Mouse (Mus musculus) adrenal gland, adult (tissue): ENCODE results near the gene Pold1.

Experiments
- DNase-seq, 2 experiments: peaks; one replicate each; pipeline ENCODE4 v3.0.0; 2022 to 2023; ENCODE audit warnings: low spot score in 1 of 2; ENCODE audit not compliant: inconsistent age in 2 of 2

Gene Pold1

GRCm38 (mm10) chr7:44582709-44583108 is 34.1 kb upstream of the Pold1 start:
- no peak for DNase-seq

GRCm38 (mm10) chr7:44581637-44582036 is 33.0 kb upstream of the Pold1 start:
- no peak for DNase-seq

GRCm38 (mm10) chr7:44576333-44576844 is 27.7 kb upstream of the Pold1 start:
- no peak for DNase-seq

GRCm38 (mm10) chr7:44572956-44573484 is 24.4 kb upstream of the Pold1 start:
- no peak for DNase-seq

- DNase-seq, result no peak
Measured at GRCm38 (mm10) chr7:44572213-44572701, 23.6 kb upstream of the Pold1 start, which contains the start of gene Napsa. Gene Napsa (plus strand): TSS chr7:44572380.

- DNase-seq, result no peak
Measured at GRCm38 (mm10) chr7:44571811-44572210, 23.2 kb upstream of the Pold1 start.

GRCm38 (mm10) chr7:44570989-44571388 is 22.3 kb upstream of the Pold1 start:
- DNase-seq, result no peak

- DNase-seq, result no peak
Measured at GRCm38 (mm10) chr7:44568803-44569202, 20.2 kb upstream of the Pold1 start.

- no peak for DNase-seq
Measured at GRCm38 (mm10) chr7:44565414-44565813, 16.8 kb upstream of the Pold1 start.

- DNase-seq, result no peak
Measured at GRCm38 (mm10) chr7:44564486-44564885, 15.8 kb upstream of the Pold1 start.

- DNase-seq, result no peak
Measured at GRCm38 (mm10) chr7:44563284-44563683, 14.6 kb upstream of the Pold1 start.

GRCm38 (mm10) chr7:44560435-44561400 is 12.1 kb upstream of the Pold1 start:
- peak; percentile 63 to 91 for DNase-seq

GRCm38 (mm10) chr7:44557629-44558028 is 9.0 kb upstream of the Pold1 start:
- peak in 1 of 2 experiments; percentile 29 for DNase-seq

- DNase-seq, result peak; percentile 97 to 98
Measured at GRCm38 (mm10) chr7:44553826-44554225, 5.2 kb upstream of the Pold1 start, which contains the start of gene Nr1h2. Gene Nr1h2 (minus strand): TSS chr7:44553951.

- peak; percentile 88 to 94 for DNase-seq
Measured at GRCm38 (mm10) chr7:44553196-44553764, 4.6 kb upstream of the Pold1 start.

GRCm38 (mm10) chr7:44552141-44552908 is 3.7 kb upstream of the Pold1 start:
- peak; percentile 43 to 51 for DNase-seq

GRCm38 (mm10) chr7:44551731-44552130 is 3.1 kb upstream of the Pold1 start:
- DNase-seq, result peak in 1 of 2 experiments; percentile 39

- no peak for DNase-seq
Measured at GRCm38 (mm10) chr7:44551301-44551700, 2.7 kb upstream of the Pold1 start.

- peak in 1 of 2 experiments; percentile 49 for DNase-seq
Measured at GRCm38 (mm10) chr7:44550409-44550678, 1.7 kb upstream of the Pold1 start.

GRCm38 (mm10) chr7:44549621-44550408 is 1.2 kb upstream of the Pold1 start:
- DNase-seq, result peak in 1 of 2 experiments; percentile 48
